Mouse (Mus musculus) G1E (cell line): ENCODE measurements around the gene Rgs12. TPM values are rescaled to one million over a fixed set of nuclear protein-coding genes. Genes with fewer than 3 reads are reported as not detected.

Experiments used
- ATAC-seq: 2 replicates; pipeline ENCODE4 v1.8.0; 2016; ENCODE audit warnings: mild to moderate bottlenecking; ENCODE audit not compliant: insufficient number of reproducible peaks, poor library complexity, low FRiP score, severe bottlenecking; ENCODE audit errors: extremely low read depth
- DNase-seq: peaks from one replicate; pipeline ENCODE4 v3.0.0; 2012; ENCODE audit warnings: low spot score
- H3K27me3 ChIP-seq: 2 replicates; pipeline ENCODE4 v1.6.1; 2012; ENCODE audit warnings: mild to moderate bottlenecking, low read length, inconsistent platforms; ENCODE audit not compliant: insufficient read depth
- H3K36me3 ChIP-seq: replicated peaks from 2 replicates; pipeline ENCODE3; 2012; ENCODE audit warnings: mild to moderate bottlenecking, inconsistent platforms
- H3K4me1 ChIP-seq: 2 replicates; pipeline ENCODE4 v1.6.1; 2012; ENCODE audit warnings: low read depth, low read length, inconsistent platforms, mixed read lengths; ENCODE audit not compliant: insufficient read depth
- H3K4me3 ChIP-seq: 2 replicates; pipeline ENCODE4 v1.5.1; 2012; ENCODE audit warnings: low read depth, mild to moderate bottlenecking, inconsistent platforms, low read length, moderate library complexity, mixed read lengths
- H3K9me3 ChIP-seq: replicated peaks from 2 replicates; pipeline ENCODE4 v1.6.1; 2012; ENCODE audit warnings: inconsistent platforms
- CTCF ChIP-seq: IDR thresholded peaks from 2 replicates; pipeline ENCODE4 v1.5.1; 2012; ENCODE audit warnings: low read depth, low read length, inconsistent platforms, mixed read lengths
- GATA1 ChIP-seq: IDR thresholded peaks from 2 replicates; pipeline ENCODE4 v1.6.1; 2012; ENCODE audit warnings: borderline replicate concordance, low read length, inconsistent platforms, mixed read lengths
- GATA2 ChIP-seq: IDR thresholded peaks from 2 replicates; pipeline ENCODE4 v1.6.1; 2012; ENCODE audit warnings: low read depth, low read length, inconsistent platforms, borderline replicate concordance
- POLR2AphosphoS5 ChIP-seq: IDR thresholded peaks from 2 replicates; pipeline ENCODE4 v1.6.1; 2012; ENCODE audit warnings: low read depth, low read length, inconsistent platforms; ENCODE audit not compliant: insufficient replicate concordance
- TAL1 ChIP-seq: conservative IDR thresholded peaks from 2 replicates; pipeline ENCODE4 v1.6.1; 2012; ENCODE audit warnings: low read depth, low read length, inconsistent platforms, mixed read lengths
- polyA plus RNA-seq: library from polyadenylated mRNA; stranded (reverse); fragments of >175 nt; gene quantifications from 2 replicates; pipeline ENCODE4 v1.2.3, GENCODE M21; 2012
- total RNA-seq, 2 experiments: library from RNA; stranded (forward) in 1 of 2; stranded (reverse) in 1 of 2; fragments of 200-1000 nt in 1 of 2; fragments of >200 nt in 1 of 2; fragmentation: Nextera tagmentation in 1 of 2; gene quantifications; 2 replicates each; pipeline ENCODE4 v1.2.3; 2014 to 2017

Rgs12 gene
- total and polyA plus RNA-seq, 3 experiments: 1.8 to 14.3 (median 5.7) TPM

DNA sequence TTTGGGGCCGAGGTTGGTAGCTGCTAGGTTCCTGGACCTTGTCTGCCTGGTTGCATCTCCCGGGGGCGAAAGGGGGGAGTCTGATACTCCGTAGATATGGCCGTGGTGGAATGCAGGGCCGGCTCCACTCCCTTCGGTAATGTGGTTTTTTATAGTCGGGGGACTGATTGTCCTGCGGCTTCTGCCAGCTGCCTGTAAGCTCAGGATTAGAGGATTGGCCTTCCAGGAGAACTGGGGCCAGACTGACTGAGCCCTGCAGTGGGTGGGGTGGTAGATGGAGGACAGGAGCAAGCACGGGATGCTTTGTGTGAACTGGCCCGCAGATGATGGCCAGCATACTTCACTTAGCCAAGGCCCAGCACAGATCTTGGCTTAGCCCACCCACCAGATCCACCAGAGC lies 124.0 kb downstream of the Rgs12 start:
- H3K9me3 ChIP-seq: no peaks in the 10 kb centered on the region
- no peaks in the 10 kb centered on the region for H3K36me3 ChIP-seq
- DNase-seq (no peak), ATAC-seq (no peak)
- no peak for TF ChIP-seq GATA2
- TF ChIP-seq TAL1: no peak
- no peak for TF ChIP-seq POLR2AphosphoS5
- TF ChIP-seq CTCF: no peak
- no peak for TF ChIP-seq GATA1
- H3K4me3 ChIP-seq: no peak overlapping the region
- peaks cover 34% of the 10 kb centered on the region; the same call in 1 of the 2 replicates for H3K27me3 ChIP-seq
- H3K4me1 ChIP-seq: no peaks in the 10 kb centered on the region

- Histone ChIP-seq H3K36me3 (no peaks in the 10 kb centered on the region), H3K4me1 (no peaks in the 10 kb centered on the region), H3K27me3 (peaks cover 31% of the 10 kb centered on the region; the same call in 1 of the 2 replicates), H3K4me3 (no peak overlapping the region), H3K9me3 (no peaks in the 10 kb centered on the region)
- TF ChIP-seq GATA2: no peak
- TF ChIP-seq GATA1: no peak
- no peak for TF ChIP-seq TAL1
- TF ChIP-seq POLR2AphosphoS5: no peak
- no peak for TF ChIP-seq CTCF
- no peak for DNase-seq
- ATAC-seq: no peak
These were observed 124.7 kb downstream of the Rgs12 start for GRCm38 (mm10) chr5:35073992-35074391.

DNA sequence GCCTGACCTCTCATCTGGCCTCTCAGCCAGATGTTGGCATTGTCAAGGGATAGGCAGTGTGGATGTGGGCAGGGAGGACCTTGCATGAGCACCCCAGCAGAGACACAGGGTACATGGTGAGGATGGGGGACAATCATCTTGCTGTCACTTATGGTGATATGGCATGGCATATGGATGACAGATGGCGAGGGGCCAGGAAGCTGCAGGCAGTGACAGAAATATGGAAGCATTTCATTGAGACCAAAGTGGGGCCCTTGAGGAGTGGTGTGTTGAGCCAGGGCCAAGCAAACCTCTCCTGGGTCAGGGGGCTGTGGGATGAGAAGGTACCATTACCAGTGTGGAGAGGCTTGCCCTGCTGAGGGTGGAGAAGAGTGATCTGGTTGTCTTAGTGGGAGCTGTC lies 127.1 kb downstream of the Rgs12 start:
- Histone ChIP-seq H3K4me3 (no peak overlapping the region), H3K27me3 (peaks cover 15% of the 10 kb centered on the region; the same call in 1 of the 2 replicates), H3K4me1 (no peaks in the 10 kb centered on the region), H3K9me3 (no peaks in the 10 kb centered on the region), H3K36me3 (no peaks in the 10 kb centered on the region)
- TF ChIP-seq CTCF (no peak), GATA1 (no peak), POLR2AphosphoS5 (no peak), GATA2 (no peak), TAL1 (no peak)
- DNase-seq (no peak), ATAC-seq (no peak)

DNA sequence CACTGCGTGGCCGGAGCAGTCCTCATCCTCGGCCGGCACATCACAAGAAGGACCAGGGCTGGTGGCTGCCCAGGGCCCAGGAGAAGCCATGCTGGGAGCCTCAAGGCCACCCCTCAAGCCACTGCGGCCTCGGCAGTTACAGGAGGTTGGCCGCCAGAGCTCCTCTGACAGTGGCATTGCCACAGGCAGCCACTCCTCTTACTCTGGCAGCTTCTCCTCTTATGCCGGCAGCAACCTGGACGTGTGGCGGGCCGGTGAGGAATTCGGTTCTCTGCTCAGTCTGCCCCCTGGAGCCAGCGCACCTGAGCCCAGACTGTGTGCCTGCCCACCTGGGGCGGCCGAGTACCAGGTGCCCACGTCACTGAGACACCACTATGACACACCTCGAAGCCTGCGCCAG lies 129.9 kb downstream of the Rgs12 start:
- no peak for TF ChIP-seq GATA2
- TF ChIP-seq POLR2AphosphoS5: no peak
- no peak for TF ChIP-seq TAL1
- no peak for TF ChIP-seq CTCF
- no peak for TF ChIP-seq GATA1
- Histone ChIP-seq H3K36me3 (no peaks in the 10 kb centered on the region), H3K9me3 (no peaks in the 10 kb centered on the region), H3K4me1 (no peaks in the 10 kb centered on the region), H3K27me3 (peaks cover 20% of the 10 kb centered on the region), H3K4me3 (no peak overlapping the region)
- no peak for DNase-seq
- no peak for ATAC-seq

DNA sequence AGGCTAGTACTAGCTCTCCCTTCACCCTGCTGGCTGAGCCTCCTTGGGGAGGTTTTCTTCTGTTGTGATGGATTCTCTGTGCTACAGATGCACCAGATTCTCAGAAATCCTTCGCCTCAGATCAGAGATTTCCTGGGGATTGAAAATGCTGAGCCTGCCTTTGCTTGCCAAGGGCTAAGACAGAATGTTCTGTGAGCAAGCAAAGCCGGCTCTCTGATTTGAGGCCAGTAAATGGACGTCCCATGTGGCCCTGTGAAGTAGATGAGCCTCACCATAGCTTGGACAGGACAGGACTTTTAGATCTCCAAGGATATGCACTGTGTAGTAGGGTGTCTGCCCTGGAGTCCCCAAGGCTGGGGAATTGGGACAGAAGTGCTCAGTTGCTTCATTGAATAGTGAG lies 135.7 kb downstream of the Rgs12 start:
- DNase-seq: no peak
- H3K4me3 ChIP-seq: no peak overlapping the region

DNA sequence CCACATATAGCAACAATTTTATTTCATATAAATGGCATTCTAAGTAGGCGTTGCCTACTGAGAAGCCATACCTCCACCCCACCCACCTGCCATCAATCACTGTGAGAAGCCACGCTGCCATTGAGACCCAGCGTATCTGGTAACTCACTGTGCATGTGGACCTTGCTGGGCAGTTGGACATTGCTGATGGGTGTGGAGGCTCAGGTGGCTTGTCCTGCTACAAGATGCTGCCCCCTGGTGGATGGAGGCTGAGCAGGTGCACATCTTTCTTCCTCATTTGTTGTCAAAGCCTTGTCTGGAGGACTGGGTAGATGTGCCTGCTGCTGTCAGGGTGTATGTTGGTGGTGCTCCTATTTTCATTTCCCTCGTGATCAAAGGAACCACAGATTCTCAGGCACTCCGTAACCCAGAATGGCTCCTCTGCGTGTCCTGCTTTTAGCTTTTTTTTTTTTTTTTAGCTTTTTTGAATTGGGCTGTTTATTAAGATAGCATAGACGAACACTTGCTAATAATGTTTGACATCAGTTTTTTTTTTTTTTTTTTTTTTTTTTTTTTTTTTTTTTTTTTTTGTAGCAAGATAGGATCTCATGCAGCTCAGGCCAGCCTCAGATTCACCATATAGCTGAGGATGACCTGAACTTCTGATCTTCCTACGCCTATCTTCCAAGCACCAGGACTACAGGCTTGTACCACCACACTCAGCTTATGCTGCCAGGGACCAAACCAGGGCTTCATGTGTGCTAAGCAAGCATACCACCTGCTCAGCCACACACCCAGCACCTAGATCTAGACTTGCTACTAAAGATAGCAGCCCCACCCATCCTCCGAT lies 139.8 kb downstream of the Rgs12 start:
- no peak for TF ChIP-seq GATA1
- TF ChIP-seq TAL1: no peak
- TF ChIP-seq CTCF: peak; percentile 64
- peak; percentile 48 for DNase-seq
- H3K4me3 ChIP-seq: no peak overlapping the region
- H3K27me3 ChIP-seq: peaks cover 25% of the 10 kb centered on the region
- peak; percentile 28; the same call in 1 of the 2 replicates for ATAC-seq
- peaks cover 44% of the 10 kb centered on the region for H3K36me3 ChIP-seq
- peaks cover 3% of the 10 kb centered on the region; the same call in 1 of the 2 replicates for H3K4me1 ChIP-seq
- H3K9me3 ChIP-seq: no peaks in the 10 kb centered on the region

More for the DNA sequence above, 135.7 kb downstream of the Rgs12 start:
- peaks cover 3% of the 10 kb centered on the region; the same call in 1 of the 2 replicates for H3K4me1 ChIP-seq
- H3K9me3 ChIP-seq: no peaks in the 10 kb centered on the region
- no peak for TF ChIP-seq POLR2AphosphoS5
- TF ChIP-seq GATA2: no peak
- no peak for TF ChIP-seq TAL1
- TF ChIP-seq GATA1: no peak
- no peak for TF ChIP-seq CTCF
- H3K27me3 ChIP-seq: peaks cover 37% of the 10 kb centered on the region
- H3K36me3 ChIP-seq: peaks cover 4% of the 10 kb centered on the region
- ATAC-seq: no peak

Other genes starting within 250 kb of the Rgs12 start
- 51.1 and 54.5 TPM in 2 replicates for gene Htt, start 187.7 kb upstream of the Rgs12 start, total RNA-seq (2014; fragmentation: Nextera tagmentation)
- 24.4 and 26.5 TPM in 2 replicates for gene Htt, start 187.7 kb upstream of the Rgs12 start, total RNA-seq (2017)
- gene Htt, start 187.7 kb upstream of the Rgs12 start, polyA plus RNA-seq: 4.7 and 4.9 TPM in 2 replicates
- not detected in 2 replicates for gene Msantd1, start 41.4 kb upstream of the Rgs12 start, total RNA-seq (2014; fragmentation: Nextera tagmentation)
- 0.22 and 0.29 TPM in 2 replicates for gene Msantd1, start 41.4 kb upstream of the Rgs12 start, total RNA-seq (2017)
- 0.20 and 0.25 TPM in 2 replicates for gene Msantd1, start 41.4 kb upstream of the Rgs12 start, polyA plus RNA-seq
- gene Hgfac, start 92.1 kb downstream of the Rgs12 start, total RNA-seq (2014; fragmentation: Nextera tagmentation): not detected in 2 replicates
- gene Hgfac, start 92.1 kb downstream of the Rgs12 start, total RNA-seq (2017): 0.27 and 0.93 TPM in 2 replicates
- not detected in 2 replicates for gene Hgfac, start 92.1 kb downstream of the Rgs12 start, polyA plus RNA-seq
- not detected in 2 replicates for gene Dok7, start 107.3 kb downstream of the Rgs12 start, total RNA-seq (2014; fragmentation: Nextera tagmentation)
- not detected in 2 replicates for gene Dok7, start 107.3 kb downstream of the Rgs12 start, total RNA-seq (2017)
- not detected in 2 replicates for gene Dok7, start 107.3 kb downstream of the Rgs12 start, polyA plus RNA-seq
- gene Lrpap1, start 156.3 kb downstream of the Rgs12 start, total RNA-seq (2014; fragmentation: Nextera tagmentation): 12.4 and 17.5 TPM in 2 replicates
- gene Lrpap1, start 156.3 kb downstream of the Rgs12 start, total RNA-seq (2017): 42.5 and 44.5 TPM in 2 replicates
- gene Lrpap1, start 156.3 kb downstream of the Rgs12 start, polyA plus RNA-seq: 10.5 and 20.8 TPM in 2 replicates